Mouse (Mus musculus) intestine, postnatal 0 days (tissue): ENCODE measurements at regions not wholly inside any gene's neighbourhood (a gene's known extent, or its start where the extent isn't known, plus 50 kb on each side); places are given as distances from the start of the nearest gene placed in this dataset.

Experiments used
- ATAC-seq: fragments of 200-750 bp; cut with Nextera tagmentation; 2 replicates; pipeline ENCODE4 v1.8.0; 2017; ENCODE audit warnings: mild to moderate bottlenecking, moderate TSS enrichment, moderate library complexity
- H3K27ac ChIP-seq: fragments of 300-500 bp; sonication (generic); 2 replicates; pipeline ENCODE4 v1.5.1; 2014; ENCODE audit warnings: mild to moderate bottlenecking, low read depth, low read length, moderate library complexity
- H3K27me3 ChIP-seq: fragments of 300-500 bp; sonication (generic); replicated peaks from 2 replicates; pipeline ENCODE4 v1.6.1; 2014; ENCODE audit warnings: low read length, mixed read lengths; ENCODE audit not compliant: control insufficient read depth, insufficient read depth
- H3K36me3 ChIP-seq: fragments of 300-500 bp; sonication (generic); 2 replicates; pipeline ENCODE4 v1.6.1; 2014; ENCODE audit warnings: mild to moderate bottlenecking, moderate library complexity; ENCODE audit not compliant: control insufficient read depth, insufficient read depth
- H3K4me1 ChIP-seq: fragments of 300-500 bp; sonication (generic); replicated peaks from 2 replicates; pipeline ENCODE4 v1.6.1; 2014; ENCODE audit warnings: antibody characterized with exemption, low read length, mixed read lengths; ENCODE audit not compliant: control insufficient read depth, insufficient read depth
- H3K4me2 ChIP-seq: fragments of 300-500 bp; sonication (generic); replicated peaks from 2 replicates; pipeline ENCODE4 v1.6.1; 2014; ENCODE audit warnings: low read depth, mild to moderate bottlenecking, moderate library complexity
- H3K4me3 ChIP-seq: fragments of 300-500 bp; sonication (generic); 2 replicates; pipeline ENCODE4 v1.5.1; 2014; ENCODE audit warnings: low read depth, low read length
- H3K9ac ChIP-seq: fragments of 300-500 bp; sonication (generic); 2 replicates; pipeline ENCODE4 v1.6.1; 2014; ENCODE audit warnings: mild to moderate bottlenecking, low read depth, low read length
- H3K9me3 ChIP-seq: fragments of 300-500 bp; sonication (generic); 2 replicates; pipeline ENCODE4 v1.6.1; 2016; ENCODE audit warnings: mixed run types; ENCODE audit not compliant: control insufficient read depth
- CTCF ChIP-seq: sonication (generic); IDR thresholded peaks from 2 replicates; pipeline ENCODE4 v1.5.1; 2016; ENCODE audit warnings: low read depth, mild to moderate bottlenecking, control low read depth, antibody characterized with exemption, moderate library complexity
- WGBS: fragments of 180-500 bp; shearing (Covaris S2); extraction: QIAGEN DNeasy Blood & Tissue Kit; methylation state at CpG from one replicate; pipeline ENCODE4 v1.1.7; 2014; 5-methylcytosine and 5-hydroxymethylcytosine counted together

- Histone ChIP-seq H3K27ac (no peak overlapping the region), H3K36me3 (no peaks in the 10 kb centered on the region), H3K4me1 (no peaks in the 10 kb centered on the region), H3K4me3 (no peak overlapping the region), H3K9me3 (no peaks in the 10 kb centered on the region), H3K4me2 (no peak overlapping the region), H3K9ac (no peak overlapping the region), H3K27me3 (no peaks in the 10 kb centered on the region)
- TF ChIP-seq CTCF, result no peak
- 93% methylated on average over 2 of the region's 2 CpGs for WGBS
- no peak for ATAC-seq
Measured at GRCm38 (mm10) chr6:148541981-148542380, 97.8 kb upstream of the Tmtc1 start.

- TF ChIP-seq CTCF, result no peak
- no peak for ATAC-seq
- H3K27me3 ChIP-seq, result no peaks in the 10 kb centered on the region
- no peaks in the 10 kb centered on the region for H3K4me1 ChIP-seq
- H3K36me3 ChIP-seq, result no peaks in the 10 kb centered on the region
- H3K9ac ChIP-seq, result no peak overlapping the region
- no peak overlapping the region for H3K27ac ChIP-seq
- WGBS, result 49% methylated on average over 4 of the region's 4 CpGs
- no peaks in the 10 kb centered on the region for H3K9me3 ChIP-seq
- no peak overlapping the region for H3K4me3 ChIP-seq
- H3K4me2 ChIP-seq, result no peak overlapping the region
Measured at GRCm38 (mm10) chr6:148539207-148539960, 95.2 kb upstream of the Tmtc1 start.

GRCm38 (mm10) chr6:148534364-148534763 lies 90.2 kb upstream of the Tmtc1 start:
- TF ChIP-seq CTCF, result no peak
- no peak overlapping the region for H3K27ac ChIP-seq
- no peaks in the 10 kb centered on the region for H3K36me3 ChIP-seq
- 66% methylated on average over 4 of the region's 4 CpGs for WGBS
- no peaks in the 10 kb centered on the region for H3K27me3 ChIP-seq
- no peak for ATAC-seq
- H3K9me3 ChIP-seq, result no peaks in the 10 kb centered on the region
- no peaks in the 10 kb centered on the region for H3K4me1 ChIP-seq
- H3K9ac ChIP-seq, result no peak overlapping the region
- H3K4me3 ChIP-seq, result no peak overlapping the region
- H3K4me2 ChIP-seq, result no peak overlapping the region

GRCm38 (mm10) chr6:148531068-148531467 lies 86.9 kb upstream of the Tmtc1 start:
- no peak overlapping the region for H3K27ac ChIP-seq
- no peak for TF ChIP-seq CTCF
- whole genome bisulfite sequencing, result 83% methylated on average over 1 of the region's 1 CpGs
- no peaks in the 10 kb centered on the region for H3K4me1 ChIP-seq
- H3K9me3 ChIP-seq, result no peaks in the 10 kb centered on the region
- no peak overlapping the region for H3K9ac ChIP-seq
- no peak for ATAC-seq
- no peaks in the 10 kb centered on the region for H3K36me3 ChIP-seq
- H3K4me3 ChIP-seq, result no peak overlapping the region
- H3K27me3 ChIP-seq, result no peaks in the 10 kb centered on the region
- H3K4me2 ChIP-seq, result no peak overlapping the region

DNA sequence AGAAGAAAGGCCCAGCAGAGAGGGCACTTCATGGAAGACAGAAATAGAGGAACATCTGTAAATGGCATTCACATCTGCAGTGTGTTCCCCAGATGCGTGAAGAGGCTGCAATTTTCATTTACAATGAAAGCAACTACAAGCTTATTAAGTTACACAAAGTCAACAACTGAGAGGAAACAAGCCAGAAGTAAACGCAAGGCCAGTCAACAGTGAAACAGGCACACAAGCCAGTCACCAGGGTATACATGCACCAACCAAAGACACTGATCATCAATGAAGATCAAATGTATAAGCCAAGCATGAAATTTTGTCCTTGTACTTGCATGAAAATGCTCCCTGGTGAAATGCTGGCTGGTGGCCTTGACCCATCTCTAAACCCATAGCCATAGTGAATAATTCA lies 84.4 kb upstream of the Tmtc1 start:
- no peak overlapping the region for H3K4me2 ChIP-seq
- no peaks in the 10 kb centered on the region for H3K36me3 ChIP-seq
- no peak overlapping the region for H3K9ac ChIP-seq
- no peak for TF ChIP-seq CTCF
- no peak overlapping the region for H3K4me3 ChIP-seq
- H3K9me3 ChIP-seq, result no peaks in the 10 kb centered on the region
- H3K27me3 ChIP-seq, result no peaks in the 10 kb centered on the region
- H3K27ac ChIP-seq, result no peak overlapping the region
- no peak for ATAC-seq
- 78% methylated on average over 2 of the region's 2 CpGs for WGBS
- no peaks in the 10 kb centered on the region for H3K4me1 ChIP-seq

GRCm38 (mm10) chr6:148522893-148523292 lies 78.7 kb upstream of the Tmtc1 start:
- ATAC-seq, result no peak

More at GRCm38 (mm10) chr6:148522893-148523292, 78.7 kb upstream of the Tmtc1 start:
- Histone ChIP-seq H3K27me3 (no peaks in the 10 kb centered on the region), H3K4me3 (no peak overlapping the region), H3K4me2 (no peak overlapping the region), H3K4me1 (no peaks in the 10 kb centered on the region), H3K9me3 (no peaks in the 10 kb centered on the region), H3K9ac (no peak overlapping the region), H3K27ac (no peak overlapping the region), H3K36me3 (no peaks in the 10 kb centered on the region)
- TF ChIP-seq CTCF, result no peak
- 51% methylated on average over 1 of the region's 1 CpGs for WGBS
